In genomic region chr17:46681466-46682118, GRCm38 (mm10) we compare ENCODE assay signal across 8 mouse cellular contexts. TPM values are rescaled to one million over a fixed set of nuclear protein-coding genes. Genes with fewer than 3 reads are reported as not detected.
DNase-seq lines count a peak whose midpoint lies in the region; ATAC-seq lines count a peak whose summit lies in the region.

No protein-coding gene starts in this region.

- DNase-seq in embryo, embryonic 10.5 days (ENCODE audit: low spot score), result peak; percentile 24
- DNase-seq in embryo, embryonic 11 days, result no peak
- peak; percentile 49 for DNase-seq in A20 (ENCODE audit: low read depth, low spot score)
- no peak for DNase-seq in forebrain, embryonic 14.5 days (ENCODE audit: low spot score)
- no peak for DNase-seq in liver, embryonic 13.5 days
- no peak for DNase-seq in urinary bladder, postnatal 4 days (ENCODE audit: low spot score in 2 of 2)
- no peak for DNase-seq in gastrocnemius, postnatal 25 days
- no peak for DNase-seq in kidney, postnatal 14 days

- peaks cover 58% of the 10 kb centered on the region for H3K36me3 ChIP-seq in forebrain, embryonic 14.5 days (ENCODE audit: control insufficient read depth, insufficient read depth, low read length)
- peaks cover 61% of the 10 kb centered on the region for H3K36me3 ChIP-seq in liver, embryonic 13.5 days

- H3K9me3 ChIP-seq in forebrain, embryonic 14.5 days (replicated peaks; ENCODE audit: control insufficient read depth, low read length), result no peaks in the 10 kb centered on the region
- H3K9me3 ChIP-seq in liver, embryonic 13.5 days (replicated peaks), result no peaks in the 10 kb centered on the region

- H3K4me1 ChIP-seq in forebrain, embryonic 14.5 days (ENCODE audit: control insufficient read depth, insufficient read depth, low read length), result peaks cover 18% of the 10 kb centered on the region
- peaks cover 37% of the 10 kb centered on the region for H3K4me1 ChIP-seq in liver, embryonic 13.5 days (replicated peaks)

- ATAC-seq in forebrain, embryonic 14.5 days, result no peak
- ATAC-seq in liver, embryonic 13.5 days (ENCODE audit: low read depth), result no peak

- peak overlapping the region; percentile 80 for H3K4me3 ChIP-seq in forebrain, embryonic 14.5 days (ENCODE audit: low read depth, low read length)
- H3K4me3 ChIP-seq in liver, embryonic 13.5 days (replicated peaks), result peak overlapping the region; percentile 92

- H3K27ac ChIP-seq in forebrain, embryonic 14.5 days (ENCODE audit: low read depth, low read length), result no peak overlapping the region
- H3K27ac ChIP-seq in liver, embryonic 13.5 days, result peak overlapping the region; percentile 69

- H3K4me2 ChIP-seq in forebrain, embryonic 14.5 days (ENCODE audit: low read length), result peak overlapping the region; percentile 79
- H3K4me2 ChIP-seq in liver, embryonic 13.5 days, result peak overlapping the region; percentile 98

- H3K27me3 ChIP-seq in forebrain, embryonic 14.5 days (replicated peaks; ENCODE audit: control insufficient read depth, insufficient read depth, low read length), result no peaks in the 10 kb centered on the region
- H3K27me3 ChIP-seq in liver, embryonic 13.5 days, result no peaks in the 10 kb centered on the region

- 31% methylated on average over 12 of the region's 12 CpGs for WGBS in forebrain, embryonic 14.5 days
- whole genome bisulfite sequencing in liver, embryonic 13.5 days (ENCODE audit: insufficient replicate concordance), result 29% methylated on average over 12 of the region's 12 CpGs

- H3K9ac ChIP-seq in forebrain, embryonic 14.5 days (ENCODE audit: low read length), result peak overlapping the region; percentile 70
- H3K9ac ChIP-seq in liver, embryonic 13.5 days, result peak overlapping the region; percentile 78

RNA-seq across cellular contexts. Expression of gene Klhdc3, which starts 0.9 kb away (rescaled TPM):
- polyA plus RNA-seq in forebrain, embryonic 14.5 days (2014; fragmentation: Nextera tagmentation; extraction: Ambion mirVana), result 147 and 164 TPM in 2 replicates
- 73.1 and 75.6 TPM in 2 replicates for polyA plus RNA-seq in liver, embryonic 13.5 days (2015; fragmentation: Nextera tagmentation; extraction: Ambion mirVana)
- total RNA-seq in gastrocnemius, postnatal 25 days (2021), result 100 to 1,000 TPM; 135 to 168 TPM

RNA-seq across cellular contexts. Expression of gene Mea1, which starts 3.0 kb away (rescaled TPM):
- polyA plus RNA-seq in forebrain, embryonic 14.5 days (2014; fragmentation: Nextera tagmentation; extraction: Ambion mirVana), result 243 and 265 TPM in 2 replicates
- 65.2 and 67.8 TPM in 2 replicates for polyA plus RNA-seq in liver, embryonic 13.5 days (2015; fragmentation: Nextera tagmentation; extraction: Ambion mirVana)
- 10 to 100 TPM; 45.3 to 54.7 TPM for total RNA-seq in gastrocnemius, postnatal 25 days (2021)

RNA-seq across cellular contexts. Expression of gene Rrp36, which starts 7.4 kb away (rescaled TPM):
- polyA plus RNA-seq in forebrain, embryonic 14.5 days (2014; fragmentation: Nextera tagmentation; extraction: Ambion mirVana), result 30.1 and 31.4 TPM in 2 replicates
- 31.7 and 31.9 TPM in 2 replicates for polyA plus RNA-seq in liver, embryonic 13.5 days (2015; fragmentation: Nextera tagmentation; extraction: Ambion mirVana)
- total RNA-seq in gastrocnemius, postnatal 25 days (2021), result 10 to 100 TPM in 1 of 2 experiments, 1 to 10 TPM in 1; 7.5 to 12.1 TPM

RNA-seq across cellular contexts. Expression of gene Ppp2r5d, which starts 23.3 kb away (rescaled TPM):
- polyA plus RNA-seq in forebrain, embryonic 14.5 days (2014; fragmentation: Nextera tagmentation; extraction: Ambion mirVana), result 73.9 and 78.0 TPM in 2 replicates
- polyA plus RNA-seq in liver, embryonic 13.5 days (2015; fragmentation: Nextera tagmentation; extraction: Ambion mirVana), result 31.2 and 36.0 TPM in 2 replicates
- 10 to 100 TPM; 24.0 to 28.3 TPM for total RNA-seq in gastrocnemius, postnatal 25 days (2021)

RNA-seq across cellular contexts. Expression of gene Pex6, which starts 29.7 kb away (rescaled TPM):
- polyA plus RNA-seq in forebrain, embryonic 14.5 days (2014; fragmentation: Nextera tagmentation; extraction: Ambion mirVana), result 16.9 and 17.6 TPM in 2 replicates
- polyA plus RNA-seq in liver, embryonic 13.5 days (2015; fragmentation: Nextera tagmentation; extraction: Ambion mirVana), result 8.5 and 9.4 TPM in 2 replicates
- 10 to 100 TPM; 12.5 to 14.0 TPM for total RNA-seq in gastrocnemius, postnatal 25 days (2021)

Comparison
In these comparisons a context has a peak if more than half of its experiments do, and no peak if none do; other contexts are left out.
1. DNase-seq: peak in embryo, embryonic 10.5 days (single experiment) and A20 (single experiment); none in embryo, embryonic 11 days (single experiment), forebrain, embryonic 14.5 days (single experiment), liver, embryonic 13.5 days (single experiment), urinary bladder, postnatal 4 days (0 of 2), gastrocnemius, postnatal 25 days (single experiment) and kidney, postnatal 14 days (single experiment).